In genomic region chrX:99137928-99138740, GRCm38 (mm10) we compare ENCODE assay signal across 8 mouse cellular contexts. TPM values are rescaled to one million over a fixed set of nuclear protein-coding genes. Genes with fewer than 3 reads are reported as not detected.
DNase-seq lines count a peak whose midpoint lies in the region; ATAC-seq and TF ChIP-seq lines count a peak whose summit lies in the region.

No protein-coding gene starts in this region.

- H3K27me3 ChIP-seq in embryonic facial prominence, embryonic 15.5 days, result 0 out of 2 replicates have a peak, but pooled peaks cover 5% of the 10 kb centered on the region
- H3K27me3 ChIP-seq in intestine, postnatal 0 days (replicated peaks; ENCODE audit: control insufficient read depth, insufficient read depth, low read length), result no peaks in the 10 kb centered on the region
- H3K27me3 ChIP-seq in midbrain, embryonic 12.5 days, result peaks cover 42% of the 10 kb centered on the region

- DNase-seq in heart, adult 11 months, result peak; percentile 91
- no peak for DNase-seq in heart, postnatal 14 days
- no peak for DNase-seq in Muller cell, postnatal 12 days (ENCODE audit: inconsistent ontology term)
- no peak for DNase-seq in adrenal gland, adult 8-10 months
- DNase-seq in gastrocnemius, postnatal 36 days, result no peak

- peak overlapping the region; percentile 73 for H3K9ac ChIP-seq in embryonic facial prominence, embryonic 15.5 days
- peak overlapping the region; percentile 62; the same call in 1 of the 2 replicates for H3K9ac ChIP-seq in intestine, postnatal 0 days (ENCODE audit: low read depth, low read length)
- H3K9ac ChIP-seq in midbrain, embryonic 12.5 days (replicated peaks), result peak overlapping the region; percentile 89

- H3K9me3 ChIP-seq in embryonic facial prominence, embryonic 15.5 days (replicated peaks), result no peaks in the 10 kb centered on the region
- no peaks in the 10 kb centered on the region for H3K9me3 ChIP-seq in intestine, postnatal 0 days (ENCODE audit: control insufficient read depth)
- H3K9me3 ChIP-seq in midbrain, embryonic 12.5 days, result no peaks in the 10 kb centered on the region

- TF ChIP-seq CTCF in intestine, postnatal 0 days (IDR thresholded peaks at IDR 0.05; ENCODE audit: low read depth), result no peak

- peak overlapping the region; percentile 11; the same call in 1 of the 2 replicates for H3K27ac ChIP-seq in embryonic facial prominence, embryonic 15.5 days (replicated peaks)
- H3K27ac ChIP-seq in intestine, postnatal 0 days (ENCODE audit: low read depth, low read length), result no peak overlapping the region
- peak overlapping the region; percentile 86; the same call in 1 of the 2 replicates for H3K27ac ChIP-seq in midbrain, embryonic 12.5 days (replicated peaks)

- H3K4me2 ChIP-seq in embryonic facial prominence, embryonic 15.5 days (replicated peaks), result peak overlapping the region; percentile 56
- peak overlapping the region; percentile 64 for H3K4me2 ChIP-seq in intestine, postnatal 0 days (replicated peaks; ENCODE audit: low read depth)
- H3K4me2 ChIP-seq in midbrain, embryonic 12.5 days (replicated peaks), result peak overlapping the region; percentile 62

- intact Hi-C loops in heart, postnatal 14 days (cut with DNase I), result loop anchor here (2.0 to 10.0 kb wide), 4 partner anchors 61 to 297 kb away; no protein-coding TSS in a partner anchor
- intact Hi-C loops in gastrocnemius, postnatal 36 days (cut with DNase I), result loop anchor here (5.0 to 10.0 kb wide), 3 partner anchors 59 to 297 kb away; no protein-coding TSS in a partner anchor

- ATAC-seq in embryonic facial prominence, embryonic 15.5 days (ENCODE audit: insufficient number of reproducible peaks, low FRiP score, low TSS enrichment, low read depth), result no peak
- ATAC-seq in intestine, postnatal 0 days, result no peak
- no peak for ATAC-seq in midbrain, embryonic 12.5 days (ENCODE audit: low FRiP score, low read depth)

- H3K4me1 ChIP-seq in embryonic facial prominence, embryonic 15.5 days, result peaks cover 35% of the 10 kb centered on the region
- H3K4me1 ChIP-seq in intestine, postnatal 0 days (replicated peaks; ENCODE audit: control insufficient read depth, insufficient read depth, low read length), result no peaks in the 10 kb centered on the region
- peaks cover 34% of the 10 kb centered on the region for H3K4me1 ChIP-seq in midbrain, embryonic 12.5 days

- H3K36me3 ChIP-seq in embryonic facial prominence, embryonic 15.5 days, result no peaks in the 10 kb centered on the region
- no peaks in the 10 kb centered on the region for H3K36me3 ChIP-seq in intestine, postnatal 0 days (ENCODE audit: control insufficient read depth, insufficient read depth)
- H3K36me3 ChIP-seq in midbrain, embryonic 12.5 days, result no peaks in the 10 kb centered on the region

- peak overlapping the region; percentile 65 for H3K4me3 ChIP-seq in embryonic facial prominence, embryonic 15.5 days (replicated peaks)
- H3K4me3 ChIP-seq in intestine, postnatal 0 days (ENCODE audit: low read depth, low read length), result peak overlapping the region; percentile 59
- peak overlapping the region; percentile 69 for H3K4me3 ChIP-seq in midbrain, embryonic 12.5 days

- 25% methylated on average over 9 of the region's 9 CpGs for WGBS in embryonic facial prominence, embryonic 15.5 days
- 30% methylated on average over 9 of the region's 9 CpGs for WGBS in intestine, postnatal 0 days
- WGBS in midbrain, embryonic 12.5 days, result 30% methylated on average over 9 of the region's 9 CpGs

RNA-seq across cellular contexts. Expression of gene Efnb1, which starts 2.2 kb away (rescaled TPM):
- 10 to 100 TPM; 24.7 to 31.0 TPM for total RNA-seq in heart, postnatal 14 days (2021)
- 52.8 and 55.7 TPM in 2 replicates for polyA plus RNA-seq in embryonic facial prominence, embryonic 15.5 days (2015; fragmentation: Nextera tagmentation; extraction: Ambion mirVana)
- 12.5 and 13.0 TPM in 2 replicates for polyA plus RNA-seq in intestine, postnatal 0 days (2015; fragmentation: Nextera tagmentation; extraction: Ambion mirVana)
- 64.2 and 69.7 TPM in 2 replicates for polyA plus RNA-seq in midbrain, embryonic 12.5 days (2016; fragmentation: Nextera tagmentation; extraction: Ambion mirVana)
- 10 to 100 TPM; 58.4 to 80.1 (median 64.8) TPM for total RNA-seq in adrenal gland, adult 8-10 months (2022)
- 1 to 10 TPM; 4.5 to 5.8 TPM for total RNA-seq in gastrocnemius, postnatal 36 days (2021)
